Mouse (Mus musculus) small intestine, adult 2 months (tissue): ENCODE results near the gene 1700069L16Rik.

Source experiments
- CTCF ChIP-seq: fragments of 200-500 bp; IDR thresholded peaks from 2 replicates; pipeline ENCODE4 v1.5.1; 2012; ENCODE audit warnings: low read depth, mild to moderate bottlenecking, control low read depth, inconsistent platforms, low read length, moderate library complexity, mixed read lengths; ENCODE audit not compliant: insufficient replicate concordance, insufficient read length; ENCODE audit errors: extremely low read depth
- POLR2A ChIP-seq: fragments of 200-500 bp; IDR thresholded peaks from 2 replicates; pipeline ENCODE4 v1.6.1; 2012; ENCODE audit warnings: low read depth, mild to moderate bottlenecking, control low read depth, inconsistent platforms, low read length, moderate library complexity

DNA sequence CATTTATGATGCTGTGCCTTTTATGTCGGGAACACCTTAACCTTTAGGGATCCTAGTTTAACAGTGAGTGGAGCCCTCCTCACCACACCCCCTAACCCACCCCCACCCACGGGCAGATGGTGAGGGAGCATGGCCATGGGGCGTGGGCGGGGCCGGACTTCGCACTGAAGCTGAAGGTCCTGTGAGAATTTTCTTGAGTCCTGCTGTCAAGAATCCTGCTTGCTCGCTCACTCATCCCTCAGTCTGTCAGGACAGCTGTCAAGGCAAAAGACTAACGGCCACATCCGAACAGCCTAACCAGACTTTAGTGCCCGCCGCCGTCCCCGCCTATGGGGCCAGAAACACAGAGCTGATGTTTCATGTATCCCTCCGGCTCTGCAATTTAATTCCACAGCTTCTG lies 43.4 kb downstream of the 1700069L16Rik start:
- TF ChIP-seq CTCF (no peak), POLR2A (no peak)
